Mouse (Mus musculus): ENCODE measurements around the gene Btbd11. TPM values are rescaled to one million over a fixed set of nuclear protein-coding genes. Genes with fewer than 3 reads are reported as not detected.

Btbd11 gene
- polyA plus RNA-seq, 1 experiment: 1.8 TPM

GRCm38 (mm10) chr10:85388071-85388750, 1.6 kb downstream of the Btbd11 start:
- no peak overlapping the region for H3K27ac ChIP-seq (ENCODE audit: insufficient read depth, low read depth, low read length)
- H3K36me3 ChIP-seq (ENCODE audit: control insufficient read depth, insufficient read depth, low read length): no peaks in the 10 kb centered on the region
- peaks cover 23% of the 10 kb centered on the region for H3K27me3 ChIP-seq (ENCODE audit: control insufficient read depth, insufficient read depth, low read length)
- H3K4me1 ChIP-seq (ENCODE audit: control insufficient read depth, insufficient read depth, insufficient read length, low read length): peaks cover 16% of the 10 kb centered on the region; the same call in 1 of the 2 replicates
- WGBS: 1% methylated on average over 50 of the region's 50 CpGs
- peak overlapping the region; percentile 64 for H3K4me3 ChIP-seq (ENCODE audit: low read depth, low read length)
- TF ChIP-seq POLR2A (IDR thresholded peaks at IDR 0.05; ENCODE audit: low read depth, low read length) (no peak), CTCF (IDR thresholded peaks at IDR 0.05; ENCODE audit: extremely low read depth, insufficient read length, insufficient replicate concordance, low read depth, low read length) (no peak)

GRCm38 (mm10) chr10:85388751-85389115, 2.1 kb downstream of the Btbd11 start:
- Histone ChIP-seq H3K4me1 (ENCODE audit: control insufficient read depth, insufficient read depth, insufficient read length, low read length) (peaks cover 16% of the 10 kb centered on the region; the same call in 1 of the 2 replicates), H3K4me3 (ENCODE audit: low read depth, low read length) (peak overlapping the region; percentile 16), H3K27me3 (ENCODE audit: control insufficient read depth, insufficient read depth, low read length) (peaks cover 23% of the 10 kb centered on the region), H3K27ac (ENCODE audit: insufficient read depth, low read depth, low read length) (no peak overlapping the region), H3K36me3 (ENCODE audit: control insufficient read depth, insufficient read depth, low read length) (no peaks in the 10 kb centered on the region)
- TF ChIP-seq CTCF (IDR thresholded peaks at IDR 0.05; ENCODE audit: extremely low read depth, insufficient read length, insufficient replicate concordance, low read depth, low read length) (0 out of 2 replicates have a peak, but pooled peaks have one; percentile 8), POLR2A (IDR thresholded peaks at IDR 0.05; ENCODE audit: low read depth, low read length) (no peak)
- 9% methylated on average over 9 of the region's 9 CpGs for WGBS

GRCm38 (mm10) chr10:85389286-85390139, 2.9 kb downstream of the Btbd11 start:
- Histone ChIP-seq H3K36me3 (ENCODE audit: control insufficient read depth, insufficient read depth, low read length) (no peaks in the 10 kb centered on the region), H3K27ac (ENCODE audit: insufficient read depth, low read depth, low read length) (no peak overlapping the region), H3K4me1 (ENCODE audit: control insufficient read depth, insufficient read depth, insufficient read length, low read length) (peaks cover 16% of the 10 kb centered on the region; the same call in 1 of the 2 replicates), H3K4me3 (ENCODE audit: low read depth, low read length) (peak overlapping the region; percentile 18; the same call in 1 of the 2 replicates), H3K27me3 (ENCODE audit: control insufficient read depth, insufficient read depth, low read length) (peaks cover 23% of the 10 kb centered on the region)
- TF ChIP-seq CTCF (IDR thresholded peaks at IDR 0.05; ENCODE audit: extremely low read depth, insufficient read length, insufficient replicate concordance, low read depth, low read length) (no peak), POLR2A (IDR thresholded peaks at IDR 0.05; ENCODE audit: low read depth, low read length) (no peak)
- 63% methylated on average over 23 of the region's 23 CpGs for WGBS

GRCm38 (mm10) chr10:85393016-85393415, 6.4 kb downstream of the Btbd11 start:
- 0 out of 2 replicates have a peak, but pooled peaks cover 4% of the 10 kb centered on the region for H3K4me1 ChIP-seq (ENCODE audit: control insufficient read depth, insufficient read depth, insufficient read length, low read length)
- H3K27me3 ChIP-seq (ENCODE audit: control insufficient read depth, insufficient read depth, low read length): peaks cover 9% of the 10 kb centered on the region; the same call in 1 of the 2 replicates
- H3K27ac ChIP-seq (ENCODE audit: insufficient read depth, low read depth, low read length): no peak overlapping the region
- H3K36me3 ChIP-seq (ENCODE audit: control insufficient read depth, insufficient read depth, low read length): no peaks in the 10 kb centered on the region
- no peak overlapping the region for H3K4me3 ChIP-seq (ENCODE audit: low read depth, low read length)
- TF ChIP-seq POLR2A (IDR thresholded peaks at IDR 0.05; ENCODE audit: low read depth, low read length) (no peak), CTCF (IDR thresholded peaks at IDR 0.05; ENCODE audit: extremely low read depth, insufficient read length, insufficient replicate concordance, low read depth, low read length) (no peak)
- 75% methylated on average over 6 of the region's 6 CpGs for WGBS

- TF ChIP-seq POLR2A (IDR thresholded peaks at IDR 0.05; ENCODE audit: low read depth, low read length): no peak
- no peak for TF ChIP-seq CTCF (IDR thresholded peaks at IDR 0.05; ENCODE audit: extremely low read depth, insufficient read length, insufficient replicate concordance, low read depth, low read length)
- H3K36me3 ChIP-seq (ENCODE audit: control insufficient read depth, insufficient read depth, low read length): no peaks in the 10 kb centered on the region
- H3K27ac ChIP-seq (ENCODE audit: insufficient read depth, low read depth, low read length): no peak overlapping the region
- H3K27me3 ChIP-seq (ENCODE audit: control insufficient read depth, insufficient read depth, low read length): no peaks in the 10 kb centered on the region
- no peak overlapping the region for H3K4me3 ChIP-seq (ENCODE audit: low read depth, low read length)
- no peaks in the 10 kb centered on the region for H3K4me1 ChIP-seq (ENCODE audit: control insufficient read depth, insufficient read depth, insufficient read length, low read length)
- 65% methylated on average over 4 of the region's 4 CpGs for WGBS
These were observed 7.9 kb downstream of the Btbd11 start for GRCm38 (mm10) chr10:85394558-85394957.

GRCm38 (mm10) chr10:85411120-85411519, 24.5 kb downstream of the Btbd11 start:
- Histone ChIP-seq H3K4me3 (ENCODE audit: low read depth, low read length) (no peak overlapping the region), H3K27ac (ENCODE audit: insufficient read depth, low read depth, low read length) (no peak overlapping the region), H3K36me3 (ENCODE audit: control insufficient read depth, insufficient read depth, low read length) (no peaks in the 10 kb centered on the region), H3K27me3 (ENCODE audit: control insufficient read depth, insufficient read depth, low read length) (no peaks in the 10 kb centered on the region), H3K4me1 (ENCODE audit: control insufficient read depth, insufficient read depth, insufficient read length, low read length) (no peaks in the 10 kb centered on the region)
- TF ChIP-seq POLR2A (IDR thresholded peaks at IDR 0.05; ENCODE audit: low read depth, low read length): no peak
- TF ChIP-seq CTCF (IDR thresholded peaks at IDR 0.05; ENCODE audit: extremely low read depth, insufficient read length, insufficient replicate concordance, low read depth, low read length): no peak
- WGBS: 85% methylated on average over 3 of the region's 3 CpGs

Measured in small intestine, adult 2 months (tissue).